Comparison of ENCODE assay signal across 8 mouse cellular contexts in the genomic region with DNA sequence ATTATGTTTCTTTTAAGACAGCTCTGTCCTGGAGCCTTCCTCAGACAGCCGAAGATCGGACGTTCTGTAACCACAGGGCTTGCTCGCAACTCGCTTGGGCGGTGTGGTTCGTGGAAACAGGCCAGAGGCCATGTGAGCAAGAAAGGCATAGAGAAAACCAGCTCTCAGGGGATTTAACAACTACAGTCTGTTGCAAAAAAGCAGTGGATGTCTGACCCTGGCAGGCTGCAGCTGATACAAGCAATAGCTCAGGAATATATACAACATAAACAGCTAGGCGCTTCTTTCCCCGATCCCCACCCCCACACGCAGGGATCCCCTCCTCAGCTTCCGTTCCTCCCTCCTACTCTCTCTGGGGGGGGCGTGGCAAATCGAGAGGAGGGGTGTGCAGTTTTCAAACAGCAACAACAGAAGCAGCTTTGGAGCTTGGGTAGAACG. TPM values are rescaled to one million over a fixed set of nuclear protein-coding genes. Genes with fewer than 3 reads are reported as not detected.
DNase-seq lines count a peak whose midpoint lies in the region; ATAC-seq lines count a peak whose summit lies in the region.

No protein-coding gene starts in this region.

- H3K9me3 ChIP-seq in forebrain, embryonic 15.5 days = no peaks in the 10 kb centered on the region
- H3K9me3 ChIP-seq in limb, embryonic 13.5 days = no peaks in the 10 kb centered on the region

- peak; percentile 15 to 17 for DNase-seq in cerebellum, postnatal 14 days
- no peak for DNase-seq in cerebellum, adult 18-20 months
- DNase-seq in 3T3-L1 (ENCODE audit: low read depth, low spot score) = peak; percentile 31
- peak; percentile 49 for DNase-seq in testis, postnatal 10 days (ENCODE audit: low spot score)
- no peak for DNase-seq in spleen, postnatal 14 days (ENCODE audit: low spot score in 2 of 2)
- DNase-seq in cerebellum, adult 8-10 months = no peak

- no peaks in the 10 kb centered on the region for H3K36me3 ChIP-seq in forebrain, embryonic 15.5 days
- H3K36me3 ChIP-seq in limb, embryonic 13.5 days = peaks cover 51% of the 10 kb centered on the region

- H3K9ac ChIP-seq in forebrain, embryonic 15.5 days (replicated peaks) = peak overlapping the region; percentile 35; the same call in 1 of the 2 replicates
- H3K9ac ChIP-seq in limb, embryonic 13.5 days = peak overlapping the region; percentile 31; the same call in 1 of the 2 replicates

- peak overlapping the region; percentile 37 for H3K4me2 ChIP-seq in forebrain, embryonic 15.5 days (replicated peaks)
- H3K4me2 ChIP-seq in limb, embryonic 13.5 days (replicated peaks) = peak overlapping the region; percentile 35

- no peaks in the 10 kb centered on the region for H3K27me3 ChIP-seq in forebrain, embryonic 15.5 days
- no peaks in the 10 kb centered on the region for H3K27me3 ChIP-seq in limb, embryonic 13.5 days

- H3K4me3 ChIP-seq in forebrain, embryonic 15.5 days = peak overlapping the region; percentile 19
- no peak overlapping the region for H3K4me3 ChIP-seq in limb, embryonic 13.5 days

- ATAC-seq in forebrain, embryonic 15.5 days (replicated peaks) = peak; percentile 43; the same call in 1 of the 2 replicates
- no peak for ATAC-seq in limb, embryonic 13.5 days (ENCODE audit: low FRiP score, low read depth)

- peak overlapping the region; percentile 36 for H3K27ac ChIP-seq in forebrain, embryonic 15.5 days (replicated peaks)
- peak overlapping the region; percentile 55; the same call in 1 of the 2 replicates for H3K27ac ChIP-seq in limb, embryonic 13.5 days

- H3K4me1 ChIP-seq in forebrain, embryonic 15.5 days = peaks cover 7% of the 10 kb centered on the region
- peaks cover 19% of the 10 kb centered on the region for H3K4me1 ChIP-seq in limb, embryonic 13.5 days

- WGBS in forebrain, embryonic 15.5 days = 27% methylated on average over 14 of the region's 14 CpGs
- WGBS in limb, embryonic 13.5 days = 36% methylated on average over 14 of the region's 14 CpGs

RNA-seq across cellular contexts. Expression of gene Gpr155, which starts 45.6 kb away (rescaled TPM):
- 10.9 and 11.2 TPM in 2 replicates for polyA plus RNA-seq in forebrain, embryonic 15.5 days (2015; fragmentation: Nextera tagmentation; extraction: Ambion mirVana)
- 4.7 and 5.5 TPM in 2 replicates for polyA plus RNA-seq in limb, embryonic 13.5 days (2015; fragmentation: Nextera tagmentation; extraction: Ambion mirVana)

Comparison
In these comparisons a context has a peak if more than half of its experiments do, and no peak if none do; other contexts are left out.
1. DNase-seq: peak in cerebellum, postnatal 14 days (2 of 2), 3T3-L1 (single experiment) and testis, postnatal 10 days (single experiment); none in cerebellum, adult 18-20 months (0 of 2), spleen, postnatal 14 days (0 of 2) and cerebellum, adult 8-10 months (single experiment).